Mouse (Mus musculus) lung, postnatal 0 days (tissue): ENCODE measurements around the gene Nom1. TPM values are rescaled to one million over a fixed set of nuclear protein-coding genes. Genes with fewer than 3 reads are reported as not detected.

Experiments
- ATAC-seq: fragments of 200-750 bp; cut with Nextera tagmentation; 2 replicates; pipeline ENCODE4 v1.8.0; 2017; ENCODE audit warnings: moderate library complexity
- DNase-seq: peaks from one replicate; pipeline ENCODE4 v3.0.0-alpha.2; 2016; ENCODE audit warnings: low spot score
- H3K27ac ChIP-seq: fragments of 300-500 bp; sonication (generic); 2 replicates; pipeline ENCODE4 v1.5.1; 2014; ENCODE audit warnings: antibody characterized with exemption, mild to moderate bottlenecking, low read length, mixed read lengths
- H3K27me3 ChIP-seq: fragments of 300-500 bp; sonication (generic); replicated peaks from 2 replicates; pipeline ENCODE4 v1.6.1; 2014; ENCODE audit warnings: low read length, mixed read lengths; ENCODE audit not compliant: insufficient read depth
- H3K36me3 ChIP-seq: fragments of 300-500 bp; sonication (generic); 2 replicates; pipeline ENCODE4 v1.6.1; 2014; ENCODE audit warnings: low read length, mixed read lengths; ENCODE audit not compliant: insufficient read depth
- H3K4me1 ChIP-seq: fragments of 300-500 bp; sonication (generic); 2 replicates; pipeline ENCODE4 v1.6.1; 2014; ENCODE audit warnings: antibody characterized with exemption, low read depth, low read length, mixed read lengths; ENCODE audit not compliant: insufficient read depth
- H3K4me2 ChIP-seq: fragments of 300-500 bp; sonication (generic); replicated peaks from 2 replicates; pipeline ENCODE4 v1.6.1; 2014; ENCODE audit warnings: low read depth, mild to moderate bottlenecking, low read length, moderate library complexity, mixed read lengths
- H3K4me3 ChIP-seq: fragments of 300-500 bp; sonication (generic); 2 replicates; pipeline ENCODE4 v1.5.1; 2014; ENCODE audit warnings: low read depth, low read length
- H3K9ac ChIP-seq: fragments of 300-500 bp; sonication (generic); replicated peaks from 2 replicates; pipeline ENCODE4 v1.6.1; 2014; ENCODE audit warnings: low read depth, mild to moderate bottlenecking
- H3K9me3 ChIP-seq: fragments of 300-500 bp; sonication (generic); 2 replicates; pipeline ENCODE4 v1.6.1; 2016; ENCODE audit warnings: low read length, mixed read lengths
- CTCF ChIP-seq: IDR thresholded peaks from 2 replicates; pipeline ENCODE4 v1.5.1; 2016; ENCODE audit warnings: antibody characterized with exemption, mild to moderate bottlenecking
- EP300 ChIP-seq: IDR thresholded peaks from 2 replicates; pipeline ENCODE4 v1.6.1; 2016; ENCODE audit warnings: antibody characterized with exemption, mild to moderate bottlenecking, control low read depth
- WGBS: fragments of 180-500 bp; shearing (Covaris S2); extraction: QIAGEN DNeasy Blood & Tissue Kit; methylation state at CpG from one replicate; pipeline ENCODE4 v1.1.7; 2014; 5-methylcytosine and 5-hydroxymethylcytosine counted together
- polyA plus RNA-seq: library from polyadenylated mRNA; unstranded; fragments of >200 nt; fragmentation: Nextera tagmentation; extraction: Ambion mirVana; gene quantifications from 2 replicates; pipeline ENCODE4 v1.2.1, GENCODE M21; 2015

Gene Nom1
- polyA plus RNA-seq, 1 experiment from 2014 or later = 17.6 TPM

DNA sequence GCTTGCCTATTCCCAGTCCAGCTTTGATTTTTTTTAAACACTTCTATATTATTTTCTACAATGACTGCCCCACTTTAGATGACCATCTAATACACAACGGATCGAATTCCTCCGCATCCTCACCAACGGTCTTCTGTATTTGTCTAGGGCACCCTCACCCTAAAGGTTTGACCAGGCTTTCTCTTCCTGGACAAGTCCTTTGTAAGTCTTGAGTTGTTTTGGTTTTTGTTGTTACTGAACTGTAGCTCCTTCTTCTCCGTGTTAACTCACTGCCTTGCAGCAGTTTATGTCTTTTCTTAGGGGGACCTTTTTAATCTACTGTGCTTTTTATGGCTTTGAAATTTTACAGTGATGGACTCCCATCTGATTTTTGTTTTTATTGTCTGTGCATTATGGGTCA is 35.8 kb downstream of the Nom1 start:
- Histone ChIP-seq H3K9me3 (no peaks in the 10 kb centered on the region), H3K4me2 (no peak overlapping the region), H3K9ac (no peak overlapping the region), H3K27me3 (peaks cover 79% of the 10 kb centered on the region), H3K27ac (no peak overlapping the region), H3K4me3 (no peak overlapping the region), H3K4me1 (no peaks in the 10 kb centered on the region), H3K36me3 (no peaks in the 10 kb centered on the region)
- no peak for ATAC-seq
- no peak for DNase-seq
- TF ChIP-seq EP300 = no peak
- no peak for TF ChIP-seq CTCF
- WGBS = 10% methylated on average over 5 of the region's 5 CpGs

GRCm38 (mm10) chr5:29470851-29471394 is 36.5 kb downstream of the Nom1 start:
- DNase-seq (no peak), ATAC-seq (no peak)
- H3K27ac ChIP-seq = no peak overlapping the region
- H3K9me3 ChIP-seq = no peaks in the 10 kb centered on the region
- 6% methylated on average over 20 of the region's 20 CpGs for WGBS
- H3K4me2 ChIP-seq = no peak overlapping the region
- H3K9ac ChIP-seq = no peak overlapping the region
- no peak overlapping the region for H3K4me3 ChIP-seq
- no peaks in the 10 kb centered on the region for H3K36me3 ChIP-seq
- TF ChIP-seq EP300 (no peak), CTCF (no peak)
- H3K4me1 ChIP-seq = no peaks in the 10 kb centered on the region
- H3K27me3 ChIP-seq = peaks cover 86% of the 10 kb centered on the region

GRCm38 (mm10) chr5:29471396-29471795 is 36.9 kb downstream of the Nom1 start:
- Histone ChIP-seq H3K9me3 (no peaks in the 10 kb centered on the region), H3K9ac (no peak overlapping the region), H3K4me1 (no peaks in the 10 kb centered on the region), H3K4me2 (no peak overlapping the region), H3K36me3 (no peaks in the 10 kb centered on the region), H3K4me3 (no peak overlapping the region), H3K27me3 (peaks cover 91% of the 10 kb centered on the region), H3K27ac (no peak overlapping the region)
- DNase-seq (no peak), ATAC-seq (no peak)
- TF ChIP-seq EP300 (no peak), CTCF (no peak)
- 4% methylated on average over 11 of the region's 11 CpGs for WGBS

GRCm38 (mm10) chr5:29471855-29472665 is 37.6 kb downstream of the Nom1 start:
- no peak overlapping the region for H3K4me2 ChIP-seq
- 3% methylated on average over 22 of the region's 22 CpGs for WGBS
- ATAC-seq (no peak), DNase-seq (no peak)
- H3K9me3 ChIP-seq = no peaks in the 10 kb centered on the region
- H3K4me3 ChIP-seq = no peak overlapping the region
- TF ChIP-seq EP300 = no peak
- TF ChIP-seq CTCF = no peak
- H3K9ac ChIP-seq = no peak overlapping the region
- no peaks in the 10 kb centered on the region for H3K36me3 ChIP-seq
- H3K27ac ChIP-seq = no peak overlapping the region
- H3K27me3 ChIP-seq = peaks cover 93% of the 10 kb centered on the region
- H3K4me1 ChIP-seq = no peaks in the 10 kb centered on the region

DNA sequence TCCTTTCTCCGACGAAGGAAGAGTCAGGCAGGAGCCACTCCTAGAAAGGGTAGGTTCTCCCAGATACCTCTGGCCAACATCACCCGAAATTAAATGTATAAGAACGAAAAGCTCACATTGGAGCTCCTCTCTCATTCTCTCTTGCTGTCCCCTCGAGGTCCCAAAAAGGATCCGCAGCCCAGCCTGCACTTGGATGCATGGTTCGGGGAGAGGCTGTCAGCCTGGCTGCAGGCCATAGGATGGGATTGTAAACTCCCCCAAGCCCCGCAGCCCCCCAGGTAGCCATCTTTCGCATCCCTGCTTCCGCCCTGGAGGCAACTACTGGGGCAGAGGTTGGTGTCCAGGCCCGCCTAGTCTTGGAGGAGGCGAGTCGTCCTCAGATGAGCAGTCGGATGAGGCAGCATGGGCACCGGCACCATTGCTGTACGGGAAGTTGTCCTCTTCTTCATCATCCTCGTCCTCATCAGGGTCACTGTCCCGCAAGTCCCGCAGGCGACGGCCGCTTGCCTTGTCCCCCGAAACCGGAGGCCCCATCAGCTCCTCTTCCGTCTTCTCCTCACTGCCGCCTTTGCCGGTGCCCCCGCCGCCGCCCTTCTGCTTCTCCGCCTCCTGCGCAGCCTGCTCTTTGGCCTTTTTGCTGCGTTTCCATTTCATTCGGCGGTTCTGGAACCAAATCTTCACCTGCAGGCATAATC is 39.2 kb downstream of the Nom1 start:
- no peak for TF ChIP-seq EP300
- no peak for TF ChIP-seq CTCF
- no peaks in the 10 kb centered on the region for H3K4me1 ChIP-seq
- no peaks in the 10 kb centered on the region for H3K36me3 ChIP-seq
- no peak overlapping the region for H3K4me3 ChIP-seq
- no peak overlapping the region for H3K4me2 ChIP-seq
- 3% methylated on average over 35 of the region's 35 CpGs for WGBS
- ATAC-seq = no peak
- H3K9me3 ChIP-seq = no peaks in the 10 kb centered on the region
- peaks cover 96% of the 10 kb centered on the region for H3K27me3 ChIP-seq
- no peak overlapping the region for H3K27ac ChIP-seq
- no peak overlapping the region for H3K9ac ChIP-seq
- DNase-seq = no peak

DNA sequence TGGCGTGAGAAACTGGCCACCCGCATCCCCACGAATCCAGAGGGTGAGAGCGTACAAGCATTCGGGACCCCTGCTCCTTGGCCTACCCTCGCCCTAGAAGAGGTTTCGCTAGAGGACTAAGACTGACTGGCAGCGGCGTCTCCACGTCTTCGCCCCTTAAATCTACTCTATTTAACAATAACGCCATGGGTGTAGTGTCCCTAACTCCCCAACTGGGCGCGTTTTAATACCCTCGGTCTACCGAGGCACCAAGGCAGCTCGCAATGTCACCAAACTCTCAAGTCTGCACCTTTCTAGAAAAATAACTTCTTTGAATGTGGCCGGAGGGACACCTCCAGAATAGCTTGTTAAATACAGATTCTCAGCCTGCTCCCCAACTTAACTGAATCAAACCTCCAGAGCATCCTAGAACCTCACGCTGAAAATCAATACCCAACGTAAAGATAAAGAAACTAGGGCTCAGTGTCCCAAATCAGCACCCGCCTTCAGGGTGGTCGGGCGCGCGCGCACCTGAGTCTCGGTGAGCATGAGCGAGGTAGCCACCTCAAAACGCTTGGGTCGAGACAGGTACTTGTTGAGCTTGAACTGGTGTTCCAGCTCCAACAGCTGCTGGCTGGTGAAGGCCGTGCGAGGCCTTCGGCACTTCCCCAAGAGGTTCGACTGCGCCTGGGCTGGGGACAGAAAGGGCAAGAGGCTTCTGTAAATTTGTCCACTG is 39.9 kb downstream of the Nom1 start:
- no peak for ATAC-seq
- Histone ChIP-seq H3K4me3 (no peak overlapping the region), H3K27me3 (peaks cover 97% of the 10 kb centered on the region)

More for the DNA sequence above, 39.9 kb downstream of the Nom1 start:
- TF ChIP-seq CTCF (no peak), EP300 (no peak)
- no peak for DNase-seq
- Histone ChIP-seq H3K9me3 (no peaks in the 10 kb centered on the region), H3K36me3 (no peaks in the 10 kb centered on the region), H3K4me2 (no peak overlapping the region), H3K9ac (no peak overlapping the region), H3K27ac (no peak overlapping the region), H3K4me1 (no peaks in the 10 kb centered on the region; the same call in 1 of the 2 replicates)
- 4% methylated on average over 35 of the region's 35 CpGs for WGBS
